Mouse (Mus musculus) heart, adult 2 months (tissue): ENCODE results near the gene Car10.

Experiments used
- CTCF ChIP-seq: fragments of 200-600 bp; IDR thresholded peaks from 2 replicates; pipeline ENCODE4 v1.8.1; 2022; ENCODE audit warnings: antibody characterized with exemption, mild to moderate bottlenecking, moderate library complexity
- POLR2A ChIP-seq: fragments of 200-500 bp; IDR thresholded peaks from 2 replicates; pipeline ENCODE4 v1.6.1; 2011; ENCODE audit warnings: mild to moderate bottlenecking, low read depth, low read length, control low read depth; ENCODE audit not compliant: insufficient read depth

DNA sequence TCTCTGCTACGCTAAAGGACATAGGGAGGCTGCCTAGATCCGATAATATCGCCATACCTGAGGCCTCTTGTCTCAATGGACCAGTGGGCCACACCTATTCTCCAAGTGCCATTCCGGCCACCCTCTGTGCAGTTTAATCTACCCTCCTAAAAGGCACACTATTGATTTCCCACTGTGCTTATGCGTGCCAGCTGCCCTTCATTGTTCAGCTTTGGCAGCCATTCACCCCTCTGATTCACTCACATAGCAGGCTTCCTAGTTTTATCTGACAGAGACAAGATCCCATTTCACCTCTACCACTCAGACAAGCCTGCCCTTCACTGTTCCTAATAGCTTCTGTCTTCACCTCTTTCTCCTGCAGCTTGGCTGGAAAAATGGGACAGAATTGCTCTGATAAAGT lies 543.1 kb downstream of the Car10 start:
- TF ChIP-seq CTCF (no peak), POLR2A (no peak)
